Mouse (Mus musculus): Measurements from ENCODE around the gene 2200002D01Rik.

The 2200002D01Rik gene

DNA sequence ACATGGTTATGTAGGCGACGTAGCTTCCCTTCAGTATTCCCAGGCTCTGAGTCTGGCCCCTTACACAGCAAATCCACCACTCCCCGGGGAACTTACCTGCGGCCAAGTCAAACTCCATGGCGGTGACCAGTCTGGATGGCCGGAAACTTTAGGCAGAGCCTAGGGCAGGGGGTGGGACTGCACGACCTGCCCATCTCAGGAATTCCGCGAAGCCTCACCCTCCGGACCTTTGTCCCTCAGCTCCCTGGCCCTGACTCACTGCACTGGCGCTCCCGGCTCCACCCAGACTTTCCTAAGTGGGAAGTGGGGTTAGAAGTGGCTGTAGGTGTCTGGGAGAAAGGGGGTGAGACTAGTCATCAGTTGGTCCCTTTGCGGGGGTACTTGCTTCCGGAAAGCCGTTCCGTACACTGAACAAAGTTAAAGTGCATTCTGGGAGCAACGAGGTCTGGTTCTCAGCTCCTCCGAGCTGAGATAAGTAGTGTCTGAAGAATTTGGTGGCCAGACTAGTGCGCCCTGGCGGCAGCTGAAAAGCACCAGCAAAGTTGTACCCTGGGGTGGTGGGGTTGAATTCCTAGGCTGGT is at the start of gene 2200002D01Rik:
TSS of gene 2200002D01Rik (minus strand) at position 206 of the 581 bp plus-strand sequence.
- DNase-seq (ENCODE audit: low spot score in 2 of 2), result peak; percentile 27 to 70

DNA sequence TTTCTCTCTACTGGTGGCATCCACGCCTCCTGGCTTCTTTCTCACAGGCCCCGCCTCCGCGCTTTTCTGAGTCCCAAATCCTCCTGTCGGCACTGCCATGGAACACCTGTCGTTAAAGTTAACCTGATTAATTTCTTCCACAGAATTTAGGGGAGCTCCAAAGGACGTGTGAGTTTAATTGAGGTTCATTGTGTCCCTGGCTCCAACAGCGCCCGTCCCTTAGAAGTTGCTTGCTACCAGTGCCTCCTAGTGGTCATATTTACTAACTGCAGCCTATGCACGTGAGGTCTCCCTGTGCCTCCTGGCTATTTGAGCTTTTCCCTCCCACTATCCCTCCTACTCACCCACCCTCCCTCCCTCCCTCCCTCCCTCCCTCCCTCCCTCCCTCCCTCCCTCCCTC is 48.7 kb upstream of the 2200002D01Rik start:
- peak; percentile 63 to 78 for DNase-seq (ENCODE audit: low spot score in 2 of 2)

DNA sequence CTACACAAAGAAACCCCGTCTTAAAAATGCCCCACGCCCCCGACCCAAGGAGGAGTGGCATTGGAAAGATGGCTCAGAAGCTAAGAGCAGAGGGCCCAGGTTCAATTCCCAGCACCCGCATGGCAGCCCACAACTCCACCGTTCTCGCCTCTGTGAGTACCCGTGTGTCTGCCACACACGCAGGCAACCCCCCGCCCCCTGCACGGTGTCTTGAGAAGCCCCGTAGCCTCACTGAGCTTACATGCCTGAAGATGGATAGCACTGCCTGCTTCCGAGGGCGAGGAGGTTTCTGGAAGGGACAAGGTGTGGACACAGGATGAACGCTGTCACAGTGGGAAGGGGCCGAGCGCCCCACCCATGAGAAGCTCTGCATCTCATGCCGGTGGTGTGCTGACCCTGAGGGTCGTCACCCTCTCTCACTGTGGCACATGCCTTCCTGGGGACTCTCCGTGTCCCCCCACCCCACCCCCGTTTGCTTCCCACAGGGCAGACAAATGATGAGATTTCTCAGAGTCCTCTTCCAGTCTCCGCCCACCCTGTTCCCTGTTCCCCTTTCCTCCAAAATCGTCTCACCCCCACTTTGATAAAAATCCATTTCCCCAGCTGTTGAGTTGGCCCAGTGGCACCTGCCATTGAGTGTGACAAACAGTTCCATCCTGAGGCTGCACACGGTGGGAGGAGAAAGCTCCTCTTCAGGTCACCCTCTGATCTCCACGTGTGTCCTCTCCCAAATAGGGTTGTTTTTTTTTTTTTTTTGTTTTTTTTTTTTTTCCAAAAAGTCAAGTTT is 47.8 kb upstream of the 2200002D01Rik start:
- DNase-seq (ENCODE audit: low spot score in 2 of 2), result no peak

DNA sequence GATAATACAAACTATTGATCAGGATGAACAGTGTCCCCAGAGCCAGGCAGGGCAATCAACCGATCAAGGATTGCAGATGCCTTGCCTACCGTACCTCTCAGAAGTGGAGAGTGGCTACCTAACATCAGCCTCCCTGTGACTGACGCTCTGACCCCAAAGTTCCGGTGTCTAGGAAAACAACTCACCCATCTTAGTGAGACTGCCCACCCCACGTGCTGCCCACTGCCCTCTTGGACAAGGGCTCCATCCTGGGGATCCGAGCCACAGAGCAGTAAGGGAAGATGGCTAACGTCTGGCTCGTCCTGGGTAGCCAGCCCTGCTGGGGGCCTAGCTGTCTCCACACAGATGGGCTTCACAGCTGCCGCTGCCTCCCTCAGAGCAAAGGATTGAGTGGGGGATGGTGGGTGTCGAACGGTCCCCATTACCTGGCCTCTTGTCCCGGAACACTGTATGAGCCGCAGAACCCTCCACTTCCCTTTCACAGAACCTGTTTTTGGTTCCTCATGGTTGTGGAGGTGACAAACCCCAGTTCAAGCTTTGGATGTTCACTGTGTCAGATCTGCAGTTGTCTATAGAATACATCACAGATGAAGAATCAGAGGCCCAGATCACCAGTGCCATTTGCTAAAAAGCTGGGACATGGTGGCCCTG is 46.0 kb upstream of the 2200002D01Rik start:
- DNase-seq (ENCODE audit: low spot score in 2 of 2), result no peak

DNA sequence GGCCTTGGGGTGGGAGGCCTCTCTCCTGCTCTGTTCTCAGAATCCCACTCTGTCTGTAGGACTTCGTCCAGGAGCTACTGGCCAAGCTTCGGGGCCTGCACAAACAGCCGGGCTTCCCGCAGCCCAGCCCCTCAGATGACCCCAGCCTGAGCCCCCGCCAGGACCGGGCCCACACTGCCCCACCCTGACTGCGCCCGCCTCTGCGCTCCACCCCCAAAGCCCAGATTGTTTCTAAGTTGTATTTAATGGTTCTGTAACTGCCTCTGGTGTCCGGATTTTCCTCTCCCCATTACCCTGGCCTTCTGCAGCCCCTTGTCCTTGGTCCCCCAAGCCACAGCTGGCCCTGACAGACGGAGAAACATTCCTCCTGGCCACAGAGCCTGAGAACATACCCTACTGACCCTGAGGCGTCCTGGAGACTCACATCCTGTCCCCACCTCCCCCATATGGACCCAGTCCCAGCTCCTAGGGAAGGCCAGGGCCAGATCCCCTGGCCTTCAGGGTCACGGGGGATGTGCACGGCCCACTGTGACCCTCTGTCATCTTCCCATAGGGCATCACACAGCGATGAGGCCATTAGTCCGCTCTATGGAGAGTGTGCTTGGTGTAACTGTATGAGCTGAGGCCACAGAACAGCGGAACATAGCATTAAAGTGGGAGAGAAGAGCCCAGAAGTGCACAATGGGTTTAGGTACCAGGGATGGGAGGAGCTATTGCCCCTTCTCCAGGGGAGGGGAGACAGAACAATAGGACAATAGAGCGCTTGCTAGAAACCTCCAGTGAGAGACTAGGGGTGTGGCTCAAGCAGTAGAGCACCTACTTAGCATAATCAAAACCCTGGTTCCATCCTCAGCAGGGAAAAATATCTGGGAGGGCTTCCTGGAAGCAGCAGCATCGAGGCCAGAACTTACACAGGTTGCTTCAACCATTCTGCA is 45.1 kb upstream of the 2200002D01Rik start:
- no peak for DNase-seq (ENCODE audit: low spot score in 2 of 2)

DNA sequence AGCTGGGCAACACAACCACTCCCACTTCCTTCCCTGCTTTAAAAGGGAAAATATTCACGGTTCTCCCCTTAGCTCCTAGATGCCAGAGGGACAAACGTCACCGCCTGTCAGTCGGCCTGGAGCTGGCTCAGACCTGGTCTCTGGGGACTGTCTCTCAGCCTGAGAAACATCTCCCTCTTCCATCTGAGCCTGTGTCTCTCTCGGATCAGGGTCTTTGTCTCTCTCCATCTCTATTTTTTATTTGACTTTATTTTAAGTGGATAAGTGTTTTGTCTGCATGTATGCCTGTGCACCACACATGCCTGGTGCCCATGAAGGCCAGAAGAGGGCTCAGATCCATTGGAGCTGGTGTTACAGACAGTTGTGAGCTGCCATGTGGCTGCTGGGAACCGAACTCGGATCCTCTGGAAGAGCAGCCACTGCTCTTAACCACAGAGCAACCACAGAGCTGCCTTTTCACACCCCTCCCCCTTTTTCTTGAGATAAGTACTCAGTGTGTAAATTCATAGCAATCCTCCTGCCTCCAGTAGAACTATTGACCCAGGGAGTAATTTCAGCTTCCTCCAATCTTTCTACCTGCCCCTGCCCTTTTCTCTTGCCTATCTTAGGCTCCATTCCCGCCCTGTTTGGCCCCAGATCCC is 44.3 kb upstream of the 2200002D01Rik start:
- DNase-seq (ENCODE audit: low spot score in 2 of 2), result no peak

DNA sequence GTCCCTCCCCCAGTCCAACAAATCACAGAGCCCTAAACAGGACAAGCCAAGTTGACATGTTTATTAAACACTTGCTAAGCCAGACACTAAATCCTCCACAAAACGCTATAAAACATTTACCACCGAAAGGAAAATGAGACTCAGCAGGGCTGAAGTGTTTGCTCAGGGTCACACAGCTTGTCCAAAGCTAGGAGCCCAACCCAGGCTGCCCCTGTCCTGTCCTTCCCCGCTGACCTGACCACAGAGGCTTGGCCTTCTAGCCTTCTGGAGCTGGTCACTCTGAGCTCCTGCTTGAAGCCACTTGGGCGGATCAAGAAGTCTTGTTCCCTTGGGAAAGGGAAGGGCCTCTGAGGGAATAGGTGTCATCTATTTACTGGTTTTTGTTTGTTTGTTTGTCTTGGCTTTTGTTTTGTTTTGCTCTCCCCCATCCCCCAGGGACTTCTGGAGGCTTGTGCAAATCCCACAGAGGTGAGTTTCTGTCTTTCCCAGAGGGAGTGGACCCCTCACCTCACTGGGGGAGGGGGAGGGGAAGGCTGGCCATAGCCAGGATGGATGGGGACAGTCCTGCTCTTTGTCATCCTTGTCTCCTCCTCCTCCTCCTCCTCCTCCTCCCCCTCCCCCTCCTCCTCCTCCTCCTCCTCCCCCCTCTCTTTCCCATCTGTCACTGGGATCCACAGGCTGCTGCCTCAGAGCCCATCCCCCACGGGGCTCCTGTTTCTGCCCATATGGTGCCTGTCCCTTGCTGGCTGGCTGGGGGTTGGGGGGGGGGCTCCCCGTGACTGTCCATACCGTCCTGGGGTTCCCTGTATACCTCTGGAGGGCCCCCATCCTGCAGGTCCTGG is 43.6 kb upstream of the 2200002D01Rik start:
- DNase-seq (ENCODE audit: low spot score in 2 of 2), result no peak

DNA sequence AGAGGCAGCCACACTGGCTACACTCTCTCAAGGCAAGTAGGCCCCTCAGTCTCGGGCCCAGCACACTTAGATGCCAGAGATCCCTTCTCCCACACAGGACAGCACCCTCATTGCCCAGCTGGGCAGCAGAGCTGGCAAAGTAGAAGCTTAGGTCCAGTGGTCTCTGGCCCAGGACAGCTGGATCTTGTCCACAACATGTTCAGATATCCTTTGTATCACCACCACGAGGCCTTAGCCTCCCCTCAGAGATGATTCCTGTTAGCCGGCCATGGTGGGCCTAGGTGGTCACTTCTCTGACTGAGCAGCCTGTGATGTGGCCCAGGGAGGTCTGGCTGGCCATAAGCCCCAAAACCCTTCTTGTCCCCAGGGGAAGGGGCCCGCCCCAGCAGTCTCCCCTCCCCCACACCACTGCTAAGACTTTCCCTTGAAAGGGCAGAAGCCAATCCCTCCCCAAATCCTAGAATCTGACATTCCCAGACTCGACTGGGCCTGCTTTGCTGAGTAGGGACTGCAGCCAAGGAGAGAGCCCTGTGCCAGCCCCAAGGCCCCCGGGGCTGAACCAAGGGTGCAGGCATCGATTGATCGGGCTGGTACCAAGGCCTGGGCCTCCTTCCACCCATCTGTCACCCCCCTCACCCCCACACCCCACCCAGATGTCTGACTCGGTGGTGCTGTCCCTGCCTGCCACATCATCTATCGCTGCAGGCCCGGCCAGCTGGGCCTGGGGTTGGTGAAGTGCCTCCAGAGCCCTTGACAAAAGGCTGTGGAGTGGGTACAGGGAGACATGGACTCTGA is 42.6 kb upstream of the 2200002D01Rik start:
- no peak for DNase-seq (ENCODE audit: low spot score in 2 of 2)

DNA sequence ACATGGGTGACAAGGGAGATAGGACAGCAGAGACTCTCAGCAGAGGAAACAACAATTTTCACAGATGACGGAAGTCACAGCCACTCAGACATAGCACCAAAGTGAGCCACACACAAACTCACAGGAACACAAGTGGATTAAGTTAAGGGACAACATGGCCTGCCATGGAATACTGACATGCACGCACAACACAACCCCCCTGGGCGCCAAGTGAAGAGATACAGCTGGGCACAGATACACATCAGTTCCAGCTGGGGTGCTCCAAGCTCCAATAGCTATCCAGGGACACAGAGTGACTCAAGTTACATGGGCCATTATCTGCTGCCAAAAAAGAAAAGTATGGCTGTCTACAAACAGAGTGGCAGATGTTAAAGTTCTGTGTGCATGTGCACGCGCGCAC is 41.6 kb upstream of the 2200002D01Rik start:
- DNase-seq (ENCODE audit: low spot score in 2 of 2), result no peak

DNA sequence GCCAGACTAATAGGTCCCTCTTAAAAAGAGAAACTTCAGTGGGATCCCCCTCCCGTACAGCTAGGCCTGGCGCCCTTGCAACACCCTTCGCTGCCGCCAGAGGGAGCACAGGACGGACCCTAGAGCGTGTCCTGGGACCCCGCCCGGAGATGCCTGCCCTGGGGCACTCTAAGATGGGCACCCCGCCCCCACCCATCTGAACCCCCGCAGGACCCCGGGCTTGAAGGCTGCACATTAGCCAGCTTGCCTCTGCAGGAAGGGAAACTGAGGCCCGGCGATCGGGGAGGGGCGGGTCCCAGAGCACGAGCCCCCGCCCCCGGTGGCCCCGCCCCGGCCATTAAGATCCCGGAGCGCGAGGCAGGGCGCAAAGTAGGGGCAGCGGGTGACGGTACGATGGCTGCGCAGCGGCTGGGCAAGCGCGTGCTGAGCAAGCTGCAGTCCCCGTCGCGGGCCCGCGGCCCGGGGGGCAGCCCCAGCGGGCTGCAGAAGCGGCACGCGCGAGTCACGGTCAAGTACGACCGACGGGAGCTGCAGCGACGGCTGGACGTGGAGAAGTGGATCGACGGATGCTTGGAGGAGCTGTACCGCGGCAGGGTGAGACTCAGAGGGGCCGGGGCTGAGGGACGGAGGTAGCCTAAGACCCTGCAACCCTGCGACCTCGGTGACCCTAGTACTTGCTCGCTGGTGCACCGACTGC is 40.8 kb upstream of the 2200002D01Rik start, which contains the start of gene Ppp1r14a:
TSS of gene Ppp1r14a (plus strand) at position 367 of the 697 bp plus-strand sequence.
- DNase-seq (ENCODE audit: low spot score in 2 of 2), result peak; percentile 74 to 92

DNA sequence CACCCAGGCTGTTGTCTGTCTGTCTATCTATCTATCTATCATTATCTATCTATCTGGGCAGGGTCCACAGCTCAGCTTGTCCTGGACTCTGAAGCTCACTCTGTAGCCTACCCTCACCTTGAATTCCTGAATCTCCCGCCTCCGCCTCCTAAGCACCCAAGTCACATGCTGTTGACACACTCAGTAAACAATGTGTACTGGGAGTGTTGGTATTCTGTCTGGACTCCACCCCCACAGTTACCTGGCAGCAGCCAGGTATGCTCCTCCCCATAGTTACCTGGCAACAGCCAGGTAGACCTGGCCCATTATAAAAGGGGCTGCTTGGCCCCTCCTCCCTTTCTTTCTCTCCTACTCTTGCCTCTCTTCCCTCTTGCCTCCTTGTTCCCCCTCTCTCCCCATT is 39.8 kb upstream of the 2200002D01Rik start:
- no peak for DNase-seq (ENCODE audit: low spot score in 2 of 2)

DNA sequence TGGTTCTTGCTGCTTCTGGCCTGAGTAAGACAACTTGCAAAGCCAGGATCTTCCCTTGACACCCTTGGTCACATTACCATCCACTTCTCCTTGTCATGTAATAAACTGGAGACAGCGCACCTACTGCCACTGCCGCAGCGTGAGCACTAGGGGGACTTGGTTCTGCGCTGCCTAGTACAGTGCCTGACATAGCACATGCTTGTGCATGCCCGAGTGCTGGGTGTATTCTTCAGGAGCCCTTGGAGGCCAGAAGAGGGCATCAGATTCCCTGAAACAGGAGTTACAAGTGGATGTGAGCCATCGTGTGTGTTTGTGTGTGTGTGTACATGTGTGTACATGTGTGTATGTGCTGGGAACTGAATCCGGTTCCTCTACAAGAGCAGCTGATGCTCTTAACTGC is 39.2 kb upstream of the 2200002D01Rik start:
- no peak for DNase-seq (ENCODE audit: low spot score in 2 of 2)

DNA sequence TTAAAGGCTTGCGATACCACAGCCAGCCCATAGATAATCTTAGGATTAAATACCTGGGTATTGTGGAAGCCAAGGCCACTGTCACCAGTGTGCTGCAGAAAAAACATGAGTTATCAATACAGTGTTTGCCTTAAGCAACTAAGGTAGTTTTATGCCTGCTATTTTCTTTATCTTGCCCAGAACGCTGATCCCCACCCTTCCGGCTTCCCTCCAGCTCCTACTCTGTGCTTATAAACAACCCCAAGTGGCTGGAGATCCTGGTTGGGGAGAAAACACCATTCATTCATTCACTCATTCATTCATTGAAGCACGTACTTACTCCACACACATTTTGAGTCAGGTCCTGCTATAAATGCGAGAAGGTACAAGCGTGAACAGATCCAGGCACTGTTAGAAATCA is 36.3 kb upstream of the 2200002D01Rik start:
- DNase-seq (ENCODE audit: low spot score in 2 of 2), result no peak

DNA sequence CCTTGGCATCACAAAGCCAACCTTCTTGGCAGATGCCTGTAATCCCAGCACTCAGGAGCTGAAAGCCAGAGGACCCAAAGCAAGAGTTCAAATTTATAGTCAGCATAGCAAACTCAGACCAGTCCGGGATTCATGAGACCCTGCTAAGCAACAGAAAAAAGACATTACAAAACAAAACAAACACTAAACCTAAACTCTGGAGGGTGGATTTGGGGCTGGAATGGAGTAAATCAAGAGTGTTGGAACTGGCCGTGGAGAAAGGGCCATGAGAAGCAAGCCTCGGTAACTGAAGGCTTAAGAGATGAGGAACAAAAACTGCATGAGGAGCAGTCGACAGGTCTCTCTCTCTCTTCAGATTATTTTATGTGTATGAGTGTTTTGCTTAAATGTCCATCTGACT is 35.6 kb upstream of the 2200002D01Rik start:
- no peak for DNase-seq (ENCODE audit: low spot score in 2 of 2)

DNA sequence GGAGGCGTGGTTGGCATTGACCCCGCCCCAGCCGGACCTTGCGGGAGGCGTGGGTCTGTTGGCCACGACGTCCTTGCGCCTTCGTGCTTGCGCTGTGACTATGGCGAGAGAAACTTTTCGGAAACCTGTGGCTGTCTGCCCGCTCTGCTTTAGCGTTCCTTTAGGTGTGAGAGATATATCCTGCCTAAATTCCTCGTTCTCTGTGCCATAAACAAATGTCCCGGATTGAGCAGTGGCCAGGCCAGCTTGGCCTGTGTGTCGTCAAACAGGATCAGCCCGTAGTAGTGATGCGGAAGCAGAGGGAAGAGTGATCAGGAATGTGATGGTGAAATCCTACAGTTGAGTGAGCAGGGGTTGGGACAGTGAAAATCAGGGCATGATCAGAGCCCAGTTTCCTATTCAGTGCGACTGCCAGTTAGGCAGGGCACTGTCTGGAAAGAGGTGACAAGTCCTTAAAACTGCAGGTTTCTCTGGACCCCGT is 33.8 kb upstream of the 2200002D01Rik start:
- no peak for DNase-seq (ENCODE audit: low spot score in 2 of 2)

DNA sequence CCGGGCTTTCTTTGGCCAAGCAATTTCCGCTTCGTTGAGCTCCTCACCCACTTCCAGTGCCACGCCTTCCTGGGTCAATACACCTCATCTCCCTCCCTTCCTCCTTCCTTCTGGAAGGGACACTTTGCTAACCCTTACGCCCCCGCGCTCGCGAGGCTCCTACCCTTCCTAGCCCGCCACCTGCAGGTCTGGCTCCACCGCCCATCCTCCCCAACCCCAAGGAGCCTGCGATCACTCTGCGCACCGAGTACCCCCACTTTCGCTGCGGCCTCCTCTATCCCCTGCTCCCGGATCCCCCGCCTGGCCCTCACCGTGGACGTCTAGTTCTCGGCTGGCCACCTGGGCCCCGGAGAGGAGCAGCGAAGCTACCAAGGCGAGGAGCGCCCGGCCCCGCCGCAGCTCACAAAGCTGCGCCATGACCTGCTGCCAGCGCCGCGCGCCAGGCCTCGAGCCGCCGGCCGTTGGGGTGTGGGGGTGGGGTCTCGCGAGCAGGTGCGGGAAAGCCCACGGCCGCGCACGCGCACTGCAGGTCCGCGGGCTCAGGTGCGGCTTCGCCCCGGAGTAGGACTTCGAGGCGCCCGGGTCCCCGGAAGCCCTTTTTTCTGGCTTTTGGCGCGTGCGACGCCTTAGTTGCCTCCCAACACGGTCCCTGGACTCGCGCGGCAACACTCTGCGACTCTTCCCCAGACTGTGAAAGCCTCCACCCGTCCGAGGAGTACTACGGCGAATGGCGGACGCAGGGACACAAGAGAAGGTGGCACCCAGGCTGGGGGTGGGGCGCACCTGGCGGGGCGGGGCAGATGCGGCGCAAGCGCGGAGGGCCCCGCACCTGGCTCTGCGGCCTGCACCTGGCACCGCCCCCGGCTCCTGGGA is 33.2 kb upstream of the 2200002D01Rik start, which contains the start of gene Spint2:
TSS of gene Spint2 (minus strand) at position 712 of the 873 bp plus-strand sequence.
- peak; percentile 54 to 81 for DNase-seq (ENCODE audit: low spot score in 2 of 2)

DNA sequence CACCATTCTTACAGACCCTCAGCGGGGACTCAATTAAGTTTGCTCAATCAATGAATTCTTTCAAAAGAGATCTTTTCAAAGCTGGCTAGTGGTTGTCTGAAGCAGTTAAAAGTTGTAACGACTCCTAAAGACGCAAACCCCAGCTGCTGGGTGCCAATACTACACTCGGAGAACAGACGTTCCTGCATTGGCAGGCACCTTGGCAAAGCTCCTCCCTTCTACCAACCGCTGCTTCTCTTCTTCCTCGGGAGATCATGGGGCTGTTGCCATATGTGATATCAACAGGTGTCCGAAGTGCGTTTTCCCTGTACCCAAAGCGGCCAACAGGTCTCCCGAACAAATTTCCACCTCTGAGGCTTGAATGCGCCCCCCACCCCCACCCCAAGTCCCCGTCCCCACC is 32.5 kb upstream of the 2200002D01Rik start:
- DNase-seq (ENCODE audit: low spot score in 2 of 2), result no peak

DNA sequence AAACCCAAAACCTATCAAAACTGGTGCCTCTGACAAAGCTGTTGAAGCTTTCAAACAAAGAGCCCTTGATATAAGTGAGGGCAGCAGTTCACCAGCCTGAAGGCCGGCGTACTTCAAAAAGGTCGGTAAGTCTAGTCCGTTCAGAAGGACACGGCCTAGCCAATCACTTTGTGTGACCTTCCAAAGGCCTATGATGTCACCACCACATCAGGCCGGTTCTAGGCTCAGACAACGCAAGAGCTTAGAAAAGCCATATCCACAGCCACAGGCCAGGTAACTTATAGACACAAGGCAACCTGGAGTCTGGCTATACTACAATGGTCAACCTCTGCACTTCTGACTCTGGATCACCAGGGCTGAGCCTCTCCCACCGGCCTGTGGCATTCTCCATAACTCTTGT is 31.7 kb upstream of the 2200002D01Rik start:
- DNase-seq (ENCODE audit: low spot score in 2 of 2), result no peak
